Mouse (Mus musculus) kidney, adult 2 months (tissue): Measurements from ENCODE around the gene Ptpro.

Experiments used
- CTCF ChIP-seq: fragments of 200-500 bp; conservative IDR thresholded peaks from 2 replicates; pipeline ENCODE4 v1.5.1; 2011; ENCODE audit warnings: low read depth, mild to moderate bottlenecking, control low read depth, low read length, moderate library complexity, mixed read lengths; ENCODE audit not compliant: insufficient read depth, insufficient read length
- POLR2A ChIP-seq: fragments of 200-500 bp; IDR thresholded peaks from one replicate; pipeline ENCODE4 v1.6.1; 2011; ENCODE audit warnings: low read depth, low read length, control low read depth

DNA sequence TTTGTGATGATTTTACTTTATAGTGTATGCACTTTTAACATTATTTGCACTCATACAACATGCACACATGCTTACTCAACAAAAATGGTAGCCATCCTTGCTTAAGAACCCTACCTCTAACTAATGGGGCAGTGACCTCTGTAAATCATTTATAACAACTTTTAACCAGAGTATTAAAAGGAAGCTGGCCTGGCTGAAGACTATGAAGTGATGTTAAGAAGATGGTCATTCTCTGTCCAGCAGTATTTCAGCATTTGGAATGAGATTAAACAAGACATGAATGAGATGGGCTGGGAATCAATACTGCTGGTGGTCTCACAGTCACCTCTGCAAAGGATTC lies 242.0 kb downstream of the Ptpro start:
- TF ChIP-seq POLR2A (no peak), CTCF (no peak)
